Mouse (Mus musculus) brain, adult 10 weeks (tissue): ENCODE results near the gene Efcc1. TPM values are rescaled to one million over a fixed set of nuclear protein-coding genes. Genes with fewer than 3 reads are reported as not detected.

Source experiments
- polyA plus RNA-seq: library from polyadenylated mRNA; stranded (reverse); fragments of 350-450 nt; fragmentation: Illumina TruSeq; extraction: RNeasy Lipid Tissue Mini Kit (QIAGEN cat#74804); gene quantifications from one replicate; pipeline ENCODE4 v1.2.3, GENCODE M21; 2015; ENCODE audit warnings: low read depth, low replicate concordance

The Efcc1 gene
- 4.3 TPM for polyA plus RNA-seq

DNA sequence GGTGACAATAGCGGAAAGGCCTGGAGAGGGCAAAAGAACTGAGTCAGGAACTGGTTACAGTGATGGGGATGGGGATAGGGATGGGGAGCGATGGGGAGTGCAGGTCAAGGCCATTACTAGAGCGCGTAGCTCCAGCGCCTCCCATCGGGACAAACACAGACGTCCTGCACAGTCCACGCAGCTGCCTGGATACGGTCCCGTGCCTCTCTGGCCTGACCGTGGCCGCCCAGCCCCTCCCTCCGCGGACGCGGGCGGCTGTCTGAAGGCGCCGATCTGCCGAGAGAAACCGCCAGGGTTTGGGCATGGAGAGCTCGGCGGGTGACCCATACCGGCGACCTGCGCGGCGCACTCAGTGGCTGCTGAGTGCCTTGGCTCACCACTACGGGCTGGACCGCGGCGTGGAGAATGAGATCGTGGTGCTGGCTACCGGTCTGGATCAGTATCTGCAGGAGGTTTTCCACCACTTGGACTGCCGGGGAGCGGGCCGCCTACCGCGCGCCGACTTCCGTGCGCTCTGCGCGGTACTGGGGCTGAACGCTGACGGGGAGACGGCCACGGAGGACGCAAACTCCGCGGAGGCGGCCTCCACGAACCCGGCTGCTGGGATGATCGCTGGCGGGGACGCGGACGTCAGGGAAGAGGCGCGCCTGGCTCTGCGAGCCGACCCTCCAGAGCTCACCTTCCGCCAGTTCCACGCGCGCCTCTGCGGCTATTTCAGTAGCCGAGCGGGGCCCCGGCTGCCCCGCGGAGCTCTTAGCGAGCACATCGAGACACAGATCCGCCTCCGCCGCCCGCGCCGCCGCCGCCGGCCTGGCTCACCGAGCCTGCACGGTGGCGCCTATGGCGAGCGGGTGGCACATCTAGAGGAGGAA lies at the start of gene Efcc1:
TSS of gene Efcc1 (plus strand) at position 279 of the 872 bp plus-strand sequence.

DNA sequence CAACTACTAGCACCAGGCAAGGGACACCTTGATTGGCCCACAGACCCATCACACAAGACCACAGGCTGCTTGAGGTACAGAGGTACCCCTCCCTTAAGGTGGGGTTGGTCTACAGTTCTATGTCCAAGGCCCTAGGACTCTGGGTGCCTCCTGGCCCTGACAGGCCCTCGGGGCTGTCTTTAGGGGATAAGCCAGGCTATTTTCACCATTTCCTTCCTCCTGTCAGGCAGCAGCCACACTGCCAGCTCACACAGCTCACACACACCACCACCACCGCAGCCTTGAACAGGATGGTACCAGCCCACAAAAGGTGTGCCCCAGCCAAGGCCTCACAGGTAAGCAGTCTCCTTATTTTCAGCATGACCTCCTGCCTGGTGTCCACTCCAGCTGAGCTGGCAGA lies 47.2 kb downstream of the Efcc1 start, which contains the start of gene Gp9:
TSS of gene Gp9 (plus strand) at position 231 of the 400 bp plus-strand sequence.

Other genes with a start within 250 kb of the Efcc1 start
- 7.7 TPM for gene Arhgap25, start 197.6 kb upstream of the Efcc1 start, polyA plus RNA-seq
- 0.28 TPM for gene Prokr1, start 140.1 kb upstream of the Efcc1 start, polyA plus RNA-seq
- gene Aplf, start 58.7 kb upstream of the Efcc1 start, polyA plus RNA-seq = 5.9 TPM
- gene Gp9, start 47.2 kb downstream of the Efcc1 start, polyA plus RNA-seq = 0.58 TPM
- 9.8 TPM for gene Rab43, start 81.3 kb downstream of the Efcc1 start, polyA plus RNA-seq
- 1.8 TPM for gene Gm45140, start 104.9 kb downstream of the Efcc1 start, polyA plus RNA-seq
- 28.0 TPM for gene Isy1, start 107.9 kb downstream of the Efcc1 start, polyA plus RNA-seq
- 436 TPM for gene Cnbp, start 120.2 kb downstream of the Efcc1 start, polyA plus RNA-seq
- gene Copg1, start 156.9 kb downstream of the Efcc1 start, polyA plus RNA-seq = 223 TPM
- gene Hmces, start 183.1 kb downstream of the Efcc1 start, polyA plus RNA-seq = 27.1 TPM